Mouse (Mus musculus) activated CD4-positive, CD25-positive, alpha-beta regulatory T cell, adult 4 months (primary cell): Measurements from ENCODE around the gene Ugcg. TPM values are rescaled to one million over a fixed set of nuclear protein-coding genes. Genes with fewer than 3 reads are reported as not detected.
"Not testable (repeated sequence)": the region's sequence is repeated elsewhere in the genome, so short reads cannot be mapped to it uniquely, and the experiment has no call there.

Source experiments
- ATAC-seq: one replicate; pipeline ENCODE4 v1.8.0; 2017
- polyA plus RNA-seq, 2 experiments: library from polyadenylated mRNA; unstranded; fragments of 100-300 nt; shearing (Covaris generic); gene quantifications; one replicate each; pipeline ENCODE4 v1.2.1; 2017

Gene Ugcg
- polyA plus RNA-seq, 2 experiments from 2014 or later = 17.5 to 19.7 TPM

GRCm38 (mm10) chr4:59260871-59261515, 71.9 kb downstream of the Ugcg start:
- ATAC-seq = peak; percentile 91

GRCm38 (mm10) chr4:59261582-59261981, 72.5 kb downstream of the Ugcg start:
- ATAC-seq = not testable (repeated sequence)

GRCm38 (mm10) chr4:59262156-59262555, 73.1 kb downstream of the Ugcg start:
- no peak for ATAC-seq

GRCm38 (mm10) chr4:59263418-59263817, 74.4 kb downstream of the Ugcg start:
- no peak for ATAC-seq

- no peak for ATAC-seq
Measured at GRCm38 (mm10) chr4:59264611-59265095, 75.6 kb downstream of the Ugcg start.

GRCm38 (mm10) chr4:59265182-59265581, 76.1 kb downstream of the Ugcg start:
- peak; percentile 25 for ATAC-seq

- ATAC-seq = no peak
Measured at GRCm38 (mm10) chr4:59265631-59266030, 76.6 kb downstream of the Ugcg start.

Other genes starting within 250 kb of the Ugcg start
- gene Zkscan16, start 245.6 kb upstream of the Ugcg start, polyA plus RNA-seq = not detected
- gene Ptgr1, start 202.1 kb upstream of the Ugcg start, polyA plus RNA-seq = under 1 TPM; 0.62 to 0.80 TPM
- 1 to 10 TPM in 1 of 2 experiments, under 1 TPM in 1; 0.56 to 1.0 TPM for gene Dnajc25, start 194.2 kb upstream of the Ugcg start, polyA plus RNA-seq
- not detected for gene Gm20503, start 186.0 kb upstream of the Ugcg start, polyA plus RNA-seq
- 100 to 1,000 TPM; 173 to 174 TPM for gene Gng10, start 154.2 kb upstream of the Ugcg start, polyA plus RNA-seq
- gene AI481877, start 50.3 kb upstream of the Ugcg start, polyA plus RNA-seq = not detected
- 1 to 10 TPM; 1.0 to 3.0 TPM for gene Susd1, start 249.4 kb downstream of the Ugcg start, polyA plus RNA-seq